Mouse (Mus musculus): ENCODE results near the gene Mapk11. TPM values are rescaled to one million over a fixed set of nuclear protein-coding genes. Genes with fewer than 3 reads are reported as not detected.

The Mapk11 gene
- total and polyA plus RNA-seq, 2 experiments from 2014 or later: 1.0 to 2.6 TPM

- Histone ChIP-seq H3K9me3 (replicated peaks; ENCODE audit: control insufficient read depth, low read length) (no peaks in the 10 kb centered on the region), H3K4me3 (ENCODE audit: low read depth, low read length) (peak overlapping the region; percentile 68), H3K36me3 (replicated peaks; ENCODE audit: control insufficient read depth, insufficient read depth, low read length) (no peaks in the 10 kb centered on the region), H3K9ac (replicated peaks; ENCODE audit: low read depth, low read length) (peak overlapping the region; percentile 47), H3K4me2 (ENCODE audit: low read depth, low read length) (peak overlapping the region; percentile 95), H3K4me1 (ENCODE audit: control insufficient read depth, insufficient read depth) (peaks cover 6% of the 10 kb centered on the region; the same call in 1 of the 2 replicates), H3K27ac (ENCODE audit: low read depth) (0 out of 2 replicates have a peak overlapping the region, but pooled peaks have one; percentile 23), H3K27me3 (ENCODE audit: control insufficient read depth, insufficient read depth, low read length) (peaks cover 15% of the 10 kb centered on the region)
- DNase-seq (ENCODE audit: low spot score) (peak; percentile 56), ATAC-seq (ENCODE audit: insufficient read depth, low read depth) (peak; percentile 25)
- no peak for TF ChIP-seq EP300 (IDR thresholded peaks at IDR 0.05; ENCODE audit: low read depth)
- TF ChIP-seq CTCF (IDR thresholded peaks at IDR 0.05; ENCODE audit: low read depth): no peak
- under 1% methylated on average over 53 of the region's 53 CpGs for WGBS
Observed at GRCm38 (mm10) chr15:89140048-89140658, 9.3 kb downstream of the Mapk11 start.

- peaks cover 9% of the 10 kb centered on the region; the same call in 1 of the 2 replicates for H3K27me3 ChIP-seq (ENCODE audit: control insufficient read depth, insufficient read depth, low read length)
- H3K27ac ChIP-seq (ENCODE audit: low read depth): no peak overlapping the region
- DNase-seq (ENCODE audit: low spot score): no peak
- 90% methylated on average over 6 of the region's 6 CpGs for WGBS
- no peak overlapping the region for H3K4me2 ChIP-seq (ENCODE audit: low read depth, low read length)
- H3K4me1 ChIP-seq (ENCODE audit: control insufficient read depth, insufficient read depth): peaks cover 6% of the 10 kb centered on the region; the same call in 1 of the 2 replicates
- no peak overlapping the region for H3K4me3 ChIP-seq (ENCODE audit: low read depth, low read length)
- H3K9ac ChIP-seq (replicated peaks; ENCODE audit: low read depth, low read length): no peak overlapping the region
- no peaks in the 10 kb centered on the region for H3K36me3 ChIP-seq (replicated peaks; ENCODE audit: control insufficient read depth, insufficient read depth, low read length)
- no peak for TF ChIP-seq EP300 (IDR thresholded peaks at IDR 0.05; ENCODE audit: low read depth)
- TF ChIP-seq CTCF (IDR thresholded peaks at IDR 0.05; ENCODE audit: low read depth): no peak
- ATAC-seq (ENCODE audit: insufficient read depth, low read depth): no peak
- no peaks in the 10 kb centered on the region for H3K9me3 ChIP-seq (replicated peaks; ENCODE audit: control insufficient read depth, low read length)
Observed at GRCm38 (mm10) chr15:89138531-89138930, 10.9 kb downstream of the Mapk11 start.

GRCm38 (mm10) chr15:89138046-89138405, 11.4 kb downstream of the Mapk11 start:
- ATAC-seq (ENCODE audit: insufficient read depth, low read depth) (no peak), DNase-seq (ENCODE audit: low spot score) (no peak)
- Histone ChIP-seq H3K9ac (replicated peaks; ENCODE audit: low read depth, low read length) (no peak overlapping the region), H3K4me2 (ENCODE audit: low read depth, low read length) (no peak overlapping the region), H3K27ac (ENCODE audit: low read depth) (no peak overlapping the region), H3K27me3 (ENCODE audit: control insufficient read depth, insufficient read depth, low read length) (peaks cover 9% of the 10 kb centered on the region; the same call in 1 of the 2 replicates), H3K36me3 (replicated peaks; ENCODE audit: control insufficient read depth, insufficient read depth, low read length) (no peaks in the 10 kb centered on the region), H3K4me3 (ENCODE audit: low read depth, low read length) (no peak overlapping the region), H3K9me3 (replicated peaks; ENCODE audit: control insufficient read depth, low read length) (no peaks in the 10 kb centered on the region), H3K4me1 (ENCODE audit: control insufficient read depth, insufficient read depth) (peaks cover 6% of the 10 kb centered on the region; the same call in 1 of the 2 replicates)
- 74% methylated on average over 7 of the region's 7 CpGs for whole genome bisulfite sequencing
- TF ChIP-seq CTCF (IDR thresholded peaks at IDR 0.05; ENCODE audit: low read depth) (no peak), EP300 (IDR thresholded peaks at IDR 0.05; ENCODE audit: low read depth) (no peak)

- WGBS: 31% methylated on average over 11 of the region's 11 CpGs
- Histone ChIP-seq H3K27me3 (ENCODE audit: control insufficient read depth, insufficient read depth, low read length) (peaks cover 9% of the 10 kb centered on the region; the same call in 1 of the 2 replicates), H3K4me3 (ENCODE audit: low read depth, low read length) (no peak overlapping the region), H3K4me1 (ENCODE audit: control insufficient read depth, insufficient read depth) (peaks cover 6% of the 10 kb centered on the region; the same call in 1 of the 2 replicates), H3K9me3 (replicated peaks; ENCODE audit: control insufficient read depth, low read length) (no peaks in the 10 kb centered on the region), H3K36me3 (replicated peaks; ENCODE audit: control insufficient read depth, insufficient read depth, low read length) (0 out of 2 replicates have a peak, but pooled peaks cover 1% of the 10 kb centered on the region), H3K4me2 (ENCODE audit: low read depth, low read length) (peak overlapping the region; percentile 41), H3K27ac (ENCODE audit: low read depth) (no peak overlapping the region; the same call in 1 of the 2 replicates), H3K9ac (replicated peaks; ENCODE audit: low read depth, low read length) (no peak overlapping the region)
- peak; percentile 56 for DNase-seq (ENCODE audit: low spot score)
- ATAC-seq (ENCODE audit: insufficient read depth, low read depth): peak; percentile 61
- no peak for TF ChIP-seq CTCF (IDR thresholded peaks at IDR 0.05; ENCODE audit: low read depth)
- no peak for TF ChIP-seq EP300 (IDR thresholded peaks at IDR 0.05; ENCODE audit: low read depth)
Observed at GRCm38 (mm10) chr15:89137378-89138045, 11.9 kb downstream of the Mapk11 start.

GRCm38 (mm10) chr15:89136461-89137155, 12.8 kb downstream of the Mapk11 start:
- no peak overlapping the region for H3K4me2 ChIP-seq (ENCODE audit: low read depth, low read length)
- WGBS: 99% methylated on average over 4 of the region's 5 CpGs
- TF ChIP-seq CTCF (IDR thresholded peaks at IDR 0.05; ENCODE audit: low read depth): no peak
- no peak for TF ChIP-seq EP300 (IDR thresholded peaks at IDR 0.05; ENCODE audit: low read depth)
- H3K4me3 ChIP-seq (ENCODE audit: low read depth, low read length): no peak overlapping the region
- peaks cover 5% of the 10 kb centered on the region; the same call in 1 of the 2 replicates for H3K27me3 ChIP-seq (ENCODE audit: control insufficient read depth, insufficient read depth, low read length)
- H3K36me3 ChIP-seq (replicated peaks; ENCODE audit: control insufficient read depth, insufficient read depth, low read length): 0 out of 2 replicates have a peak, but pooled peaks cover 10% of the 10 kb centered on the region
- no peak for ATAC-seq (ENCODE audit: insufficient read depth, low read depth)
- H3K4me1 ChIP-seq (ENCODE audit: control insufficient read depth, insufficient read depth): peaks cover 6% of the 10 kb centered on the region; the same call in 1 of the 2 replicates
- no peak for DNase-seq (ENCODE audit: low spot score)
- no peaks in the 10 kb centered on the region for H3K9me3 ChIP-seq (replicated peaks; ENCODE audit: control insufficient read depth, low read length)
- H3K9ac ChIP-seq (replicated peaks; ENCODE audit: low read depth, low read length): no peak overlapping the region
- no peak overlapping the region for H3K27ac ChIP-seq (ENCODE audit: low read depth)

Measured in heart, postnatal 0 days (tissue).